Mouse (Mus musculus) leukemia stem cell, adult 10-12 weeks (primary cell): Measurements from ENCODE around the gene Rnase1. TPM values are rescaled to one million over a fixed set of nuclear protein-coding genes. Genes with fewer than 3 reads are reported as not detected.

Source experiments
- polyA plus RNA-seq: library from polyadenylated mRNA; stranded (reverse); fragments of >175 nt; gene quantifications from 2 replicates; pipeline ENCODE4 v1.2.3, GENCODE M21; 2012; ENCODE audit warnings: low replicate concordance

The Rnase1 gene
- not detected in 2 replicates for polyA plus RNA-seq

DNA sequence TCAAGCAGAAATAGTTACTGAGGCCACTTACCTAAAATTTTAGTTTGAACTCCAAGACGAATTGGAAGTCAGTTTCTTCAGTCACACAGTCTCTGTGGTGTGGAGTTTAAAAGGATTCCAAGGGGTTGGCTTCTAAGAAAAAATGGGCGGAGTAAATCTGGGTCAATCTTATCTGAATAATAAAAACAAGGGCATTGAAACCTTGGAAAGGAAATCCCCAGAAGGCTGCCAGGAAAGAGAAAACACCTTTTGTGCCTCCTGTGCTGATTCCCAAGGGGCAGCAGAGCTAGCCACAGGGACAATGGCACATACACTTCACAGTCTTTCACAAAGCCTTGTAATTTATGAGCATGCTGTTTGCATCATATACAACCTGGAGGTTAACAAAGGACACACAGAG, at the start of gene Rnase1:
Gene Rnase1, minus strand, starts transcription at position 101 of the 400 bp plus-strand sequence.

GRCm38 (mm10) chr14:51161976-51162375, 15.4 kb upstream of the Rnase1 start, which contains the start of gene Rnase2b:
TSS of gene Rnase2b (plus strand) at chr14:51162260.

DNA sequence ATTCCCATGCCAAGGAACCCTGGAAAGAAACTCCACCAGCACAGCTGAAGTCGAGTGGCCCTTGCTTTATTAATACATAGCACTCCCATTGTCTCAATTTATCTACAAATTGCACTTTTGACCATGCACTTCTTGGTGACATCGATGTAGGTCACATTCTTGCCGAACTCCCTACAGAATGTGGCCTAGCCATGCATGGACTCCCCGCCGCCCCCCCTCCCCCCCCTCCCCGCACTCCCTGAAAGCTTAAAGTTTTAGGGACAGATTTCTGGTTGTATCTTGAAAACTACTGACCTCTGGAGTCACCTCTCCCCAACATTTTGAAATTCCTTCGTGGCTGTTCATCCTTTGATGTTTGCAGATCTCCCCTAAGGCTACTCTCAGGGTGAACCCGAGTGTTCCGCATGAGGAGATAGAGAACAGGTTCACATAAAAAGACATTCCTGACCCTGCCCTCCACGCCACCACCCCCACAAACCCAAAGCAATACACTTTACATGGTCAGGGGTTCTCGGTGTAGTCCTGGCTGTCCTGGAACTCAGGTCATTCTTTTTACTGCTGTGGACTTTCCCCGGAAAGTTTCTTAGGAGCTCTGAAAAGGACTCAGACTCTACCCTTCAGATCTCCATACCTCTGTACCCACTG, 32.5 kb downstream of the Rnase1 start, which contains the start of gene Eddm3b:
Gene Eddm3b, plus strand, starts transcription at position 511 of the 645 bp plus-strand sequence.

Other genes starting within 250 kb of the Rnase1 start
- gene Klhl33, start 249.3 kb downstream of the Rnase1 start, polyA plus RNA-seq = not detected in 2 replicates
- 20.4 and 43.1 TPM in 2 replicates for gene Osgep, start 221.9 kb downstream of the Rnase1 start, polyA plus RNA-seq
- gene Apex1, start 221.8 kb downstream of the Rnase1 start, polyA plus RNA-seq = 33.0 and 38.4 TPM in 2 replicates
- 65.3 and 128 TPM in 2 replicates for gene Pip4p1, start 215.9 kb downstream of the Rnase1 start, polyA plus RNA-seq
- gene Pnp, start 215.7 kb downstream of the Rnase1 start, polyA plus RNA-seq = 1.7 and 2.1 TPM in 2 replicates
- 1.3 TPM in 1 of 2 replicates, not detected in the other for gene Gm49342, start 202.3 kb downstream of the Rnase1 start, polyA plus RNA-seq
- not detected in 2 replicates for gene Pnp2, start 190.8 kb downstream of the Rnase1 start, polyA plus RNA-seq
- not detected in 2 replicates for gene Rnase10, start 139.0 kb downstream of the Rnase1 start, polyA plus RNA-seq
- gene Rnase9, start 104.9 kb downstream of the Rnase1 start, polyA plus RNA-seq = not detected in 2 replicates
- gene Rnase11, start 96.6 kb downstream of the Rnase1 start, polyA plus RNA-seq = not detected in 2 replicates
- not detected in 2 replicates for gene Rnase12, start 89.1 kb downstream of the Rnase1 start, polyA plus RNA-seq
- not detected in 2 replicates for gene Olfr750, start 72.3 kb downstream of the Rnase1 start, polyA plus RNA-seq
- gene Rnase4, start 55.7 kb downstream of the Rnase1 start, polyA plus RNA-seq = 0.40 TPM in 1 of 2 replicates, not detected in the other
- not detected in 2 replicates for gene Ang, start 55.6 kb downstream of the Rnase1 start, polyA plus RNA-seq
- gene Eddm3b, start 32.4 kb downstream of the Rnase1 start, polyA plus RNA-seq = not detected in 2 replicates
- gene Rnase6, start 22.9 kb downstream of the Rnase1 start, polyA plus RNA-seq = 0.55 and 2.7 TPM in 2 replicates
- not detected in 2 replicates for gene Rnase2b, start 15.5 kb upstream of the Rnase1 start, polyA plus RNA-seq
- not detected in 2 replicates for gene Ang2, start 52.4 kb upstream of the Rnase1 start, polyA plus RNA-seq
- gene Ear14, start 56.6 kb upstream of the Rnase1 start, polyA plus RNA-seq = not detected in 2 replicates
- not detected in 2 replicates for gene Rnase2a, start 109.3 kb upstream of the Rnase1 start, polyA plus RNA-seq
- gene Gm7247, start 215.0 kb upstream of the Rnase1 start, polyA plus RNA-seq = not detected in 2 replicates